In the genomic region with DNA sequence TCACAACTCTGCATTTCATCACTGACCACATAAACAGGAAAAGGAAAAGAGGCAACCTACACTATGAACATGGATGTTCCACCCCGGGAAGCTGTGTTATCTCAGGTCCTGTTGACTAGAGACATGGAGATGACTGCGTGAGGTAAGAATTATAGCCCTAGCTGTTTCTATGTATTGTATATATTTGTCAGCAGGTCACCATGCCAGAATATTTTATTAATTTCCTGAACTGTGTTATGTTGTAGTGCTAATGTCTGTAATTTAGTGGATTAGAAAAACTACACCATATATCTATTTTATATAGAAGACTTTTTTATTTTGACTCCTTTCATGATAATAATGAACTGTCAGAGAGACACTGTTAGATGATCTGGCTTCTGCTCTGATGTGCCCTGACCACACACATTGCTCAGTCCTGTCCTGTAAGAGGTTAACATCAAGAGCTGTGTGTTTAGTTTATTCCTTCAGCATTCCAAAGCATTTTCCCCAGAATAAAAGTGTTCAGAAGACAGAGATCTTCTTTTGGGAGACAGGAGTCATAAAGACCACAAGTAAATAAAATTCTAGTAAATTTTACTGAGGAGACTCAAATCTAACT, we compare ENCODE assay signal across 18 mouse cellular contexts.
DNase-seq lines count a peak whose midpoint lies in the region; ATAC-seq and TF ChIP-seq lines count a peak whose summit lies in the region.
"Had no signal": no experiment of that assay in that cellular context is flagged by ENCODE, and none has a peak within 500 bp of the region (broad histone marks: within the 10 kb centered on the region; RNA-seq: fewer than 3 reads in every experiment).

No protein-coding gene starts in this region.

- no peak for ATAC-seq in heart, postnatal 0 days (ENCODE audit: insufficient read depth, low read depth)
- no peak; the same call in 1 of the 2 replicates for ATAC-seq in kidney, postnatal 0 days (replicated peaks; ENCODE audit: low FRiP score, low read depth)
- no peak; the same call in 1 of the 2 replicates for ATAC-seq in lung, postnatal 0 days
- ATAC-seq: activated CD4-positive, CD25-positive, alpha-beta regulatory T cell, adult 4 months had no signal

- H3K9me3 ChIP-seq in heart, postnatal 0 days (replicated peaks; ENCODE audit: control insufficient read depth, low read length), result no peaks in the 10 kb centered on the region
- no peaks in the 10 kb centered on the region for H3K9me3 ChIP-seq in kidney, postnatal 0 days (replicated peaks; ENCODE audit: low read length)
- no peaks in the 10 kb centered on the region for H3K9me3 ChIP-seq in lung, postnatal 0 days (ENCODE audit: low read length)
- H3K9me3 ChIP-seq: G1E; hindbrain, embryonic 15.5 days; midbrain, embryonic 12.5 days had no signal

- peak overlapping the region; percentile 40; the same call in 1 of the 2 replicates for H3K4me2 ChIP-seq in heart, postnatal 0 days (ENCODE audit: low read depth, low read length)
- H3K4me2 ChIP-seq in kidney, postnatal 0 days (ENCODE audit: low read length), result peak overlapping the region; percentile 40; the same call in 1 of the 2 replicates
- peak overlapping the region; percentile 46; the same call in 1 of the 2 replicates for H3K4me2 ChIP-seq in lung, postnatal 0 days (replicated peaks; ENCODE audit: low read depth, low read length)
- H3K4me2 ChIP-seq: hindbrain, embryonic 15.5 days; midbrain, embryonic 12.5 days had no signal

- no peak overlapping the region for H3K9ac ChIP-seq in heart, adult 2 months (ENCODE audit: low read depth, low read length)
- H3K9ac ChIP-seq in heart, postnatal 0 days (replicated peaks; ENCODE audit: low read depth, low read length), result no peak overlapping the region
- H3K9ac ChIP-seq in kidney, postnatal 0 days (ENCODE audit: low read depth, low read length), result no peak overlapping the region
- H3K9ac ChIP-seq in lung, postnatal 0 days (replicated peaks; ENCODE audit: low read depth), result no peak overlapping the region
- H3K9ac ChIP-seq: hindbrain, embryonic 15.5 days; midbrain, embryonic 12.5 days had no signal

- 39% methylated on average over 2 of the region's 2 CpGs for WGBS in heart, adult 2 months
- 31% methylated on average over 2 of the region's 2 CpGs for WGBS in heart, postnatal 0 days
- WGBS in kidney, postnatal 0 days, result 48% methylated on average over 2 of the region's 2 CpGs
- WGBS in lung, postnatal 0 days, result 25% methylated on average over 2 of the region's 2 CpGs

- H3K27ac ChIP-seq in heart, adult 2 months, result peak overlapping the region; percentile 7; the same call in 1 of the 2 replicates
- H3K27ac ChIP-seq in heart, postnatal 0 days (ENCODE audit: low read depth), result no peak overlapping the region
- H3K27ac ChIP-seq in kidney, postnatal 0 days, result no peak overlapping the region
- H3K27ac ChIP-seq in lung, postnatal 0 days (ENCODE audit: low read length), result no peak overlapping the region
- H3K27ac ChIP-seq: hindbrain, embryonic 15.5 days; layer of hippocampus, adult 2 months; macrophage; midbrain, embryonic 12.5 days had no signal

- no peaks in the 10 kb centered on the region for H3K27me3 ChIP-seq in heart, adult 2 months (ENCODE audit: control insufficient read depth, insufficient read depth, low read length)
- H3K27me3 ChIP-seq in heart, postnatal 0 days (ENCODE audit: control insufficient read depth, insufficient read depth, low read length), result no peaks in the 10 kb centered on the region
- H3K27me3 ChIP-seq in kidney, postnatal 0 days (ENCODE audit: insufficient read depth, low read length), result no peaks in the 10 kb centered on the region
- no peaks in the 10 kb centered on the region for H3K27me3 ChIP-seq in lung, postnatal 0 days (replicated peaks; ENCODE audit: insufficient read depth, low read length)
- H3K27me3 ChIP-seq: hindbrain, embryonic 15.5 days; midbrain, embryonic 12.5 days had no signal

- intact Hi-C loops in heart, adult 2 months (cut with DNase I), result no loop called here
- intact Hi-C loops in heart, postnatal 10 days (cut with DNase I), result no loop called here
- intact Hi-C loops in heart, postnatal 36 days (cut with DNase I), result loop anchor here (5.0 kb wide), 1 partner anchor 282 kb away; no protein-coding TSS in a partner anchor

- H3K4me1 ChIP-seq in heart, adult 2 months (ENCODE audit: control insufficient read depth, insufficient read depth, low read length), result peaks cover 1% of the 10 kb centered on the region
- no peaks in the 10 kb centered on the region; the same call in 1 of the 2 replicates for H3K4me1 ChIP-seq in heart, postnatal 0 days (ENCODE audit: control insufficient read depth, insufficient read depth)
- H3K4me1 ChIP-seq in kidney, postnatal 0 days (replicated peaks; ENCODE audit: insufficient read depth, low read length), result 0 out of 2 replicates have a peak, but pooled peaks cover 2% of the 10 kb centered on the region
- H3K4me1 ChIP-seq in lung, postnatal 0 days (ENCODE audit: insufficient read depth, low read depth, low read length), result no peaks in the 10 kb centered on the region
- H3K4me1 ChIP-seq: hindbrain, embryonic 15.5 days; midbrain, embryonic 12.5 days had no signal

- H3K4me3 ChIP-seq in heart, adult 2 months, result no peak overlapping the region
- H3K4me3 ChIP-seq in heart, postnatal 0 days (ENCODE audit: low read depth, low read length), result peak overlapping the region; percentile 19
- H3K4me3 ChIP-seq in kidney, postnatal 0 days (replicated peaks; ENCODE audit: low read depth, low read length), result no peak overlapping the region
- peak overlapping the region; percentile 37; the same call in 1 of the 2 replicates for H3K4me3 ChIP-seq in lung, postnatal 0 days (ENCODE audit: low read depth, low read length)
- H3K4me3 ChIP-seq: erythroblast, embryonic 14.5 days; hindbrain, embryonic 15.5 days; layer of hippocampus, adult 2 months; midbrain, embryonic 12.5 days had no signal

- TF ChIP-seq CTCF in heart, adult 2 months (IDR thresholded peaks at IDR 0.05), result no peak
- TF ChIP-seq CTCF in heart, postnatal 0 days (IDR thresholded peaks at IDR 0.05; ENCODE audit: low read depth), result no peak
- TF ChIP-seq CTCF in kidney, postnatal 0 days (IDR thresholded peaks at IDR 0.05; ENCODE audit: low read depth), result no peak
- no peak for TF ChIP-seq CTCF in lung, postnatal 0 days (IDR thresholded peaks at IDR 0.05)

- no peaks in the 10 kb centered on the region for H3K36me3 ChIP-seq in heart, adult 2 months (ENCODE audit: control insufficient read depth, insufficient read depth, low read length)
- no peaks in the 10 kb centered on the region for H3K36me3 ChIP-seq in heart, postnatal 0 days (replicated peaks; ENCODE audit: control insufficient read depth, insufficient read depth, low read length)
- no peaks in the 10 kb centered on the region for H3K36me3 ChIP-seq in kidney, postnatal 0 days (ENCODE audit: insufficient read depth, low read length)
- H3K36me3 ChIP-seq in lung, postnatal 0 days (ENCODE audit: insufficient read depth, low read length), result no peaks in the 10 kb centered on the region
- H3K36me3 ChIP-seq: G1E; hindbrain, embryonic 15.5 days; midbrain, embryonic 12.5 days had no signal

- DNase-seq in heart, adult 2 months, result no peak
- DNase-seq in heart, postnatal 10 days, result no peak
- no peak for DNase-seq in heart, postnatal 0 days (ENCODE audit: low spot score)
- DNase-seq in heart, postnatal 36 days, result no peak
- DNase-seq in kidney, postnatal 0 days (ENCODE audit: low spot score), result peak; percentile 73
- DNase-seq in kidney, postnatal 25 days, result no peak
- DNase-seq in lung, postnatal 0 days (ENCODE audit: low spot score), result no peak
- no peak for DNase-seq in lung, postnatal 14 days
- DNase-seq: cerebellum, adult 9-10 months; layer of hippocampus, postnatal 36 days; retina, postnatal 1 day had no signal

- H3K79me2 ChIP-seq in heart, adult 2 months (replicated peaks; ENCODE audit: control insufficient read depth, insufficient read depth, low read length), result no peaks in the 10 kb centered on the region

- no peak for TF ChIP-seq EP300 in heart, adult 2 months (IDR thresholded peaks at IDR 0.05; ENCODE audit: insufficient read depth, low read depth, low read length)
- TF ChIP-seq EP300 in heart, postnatal 0 days (IDR thresholded peaks at IDR 0.05; ENCODE audit: low read depth), result no peak
- TF ChIP-seq EP300 in lung, postnatal 0 days (IDR thresholded peaks at IDR 0.05), result no peak

- no peak for TF ChIP-seq POLR2A in heart, adult 2 months (IDR thresholded peaks at IDR 0.05; ENCODE audit: insufficient read depth, low read depth, low read length)

Comparison
In these comparisons a context has a peak if more than half of its experiments do, and no peak if none do; other contexts are left out.
1. H3K4me3 ChIP-seq: peak in heart, postnatal 0 days (single experiment) and lung, postnatal 0 days (single experiment); none in heart, adult 2 months (single experiment) and kidney, postnatal 0 days (single experiment).
2. Peak in every context shown above with its lines, with median percentiles within 50 percentile points of each other: H3K4me2 ChIP-seq.